Mouse (Mus musculus): ENCODE data around the gene Prr18.
A peak's percentile ranks its signal among the peaks of the same experiment; 100 is the strongest.

The Prr18 gene

DNA sequence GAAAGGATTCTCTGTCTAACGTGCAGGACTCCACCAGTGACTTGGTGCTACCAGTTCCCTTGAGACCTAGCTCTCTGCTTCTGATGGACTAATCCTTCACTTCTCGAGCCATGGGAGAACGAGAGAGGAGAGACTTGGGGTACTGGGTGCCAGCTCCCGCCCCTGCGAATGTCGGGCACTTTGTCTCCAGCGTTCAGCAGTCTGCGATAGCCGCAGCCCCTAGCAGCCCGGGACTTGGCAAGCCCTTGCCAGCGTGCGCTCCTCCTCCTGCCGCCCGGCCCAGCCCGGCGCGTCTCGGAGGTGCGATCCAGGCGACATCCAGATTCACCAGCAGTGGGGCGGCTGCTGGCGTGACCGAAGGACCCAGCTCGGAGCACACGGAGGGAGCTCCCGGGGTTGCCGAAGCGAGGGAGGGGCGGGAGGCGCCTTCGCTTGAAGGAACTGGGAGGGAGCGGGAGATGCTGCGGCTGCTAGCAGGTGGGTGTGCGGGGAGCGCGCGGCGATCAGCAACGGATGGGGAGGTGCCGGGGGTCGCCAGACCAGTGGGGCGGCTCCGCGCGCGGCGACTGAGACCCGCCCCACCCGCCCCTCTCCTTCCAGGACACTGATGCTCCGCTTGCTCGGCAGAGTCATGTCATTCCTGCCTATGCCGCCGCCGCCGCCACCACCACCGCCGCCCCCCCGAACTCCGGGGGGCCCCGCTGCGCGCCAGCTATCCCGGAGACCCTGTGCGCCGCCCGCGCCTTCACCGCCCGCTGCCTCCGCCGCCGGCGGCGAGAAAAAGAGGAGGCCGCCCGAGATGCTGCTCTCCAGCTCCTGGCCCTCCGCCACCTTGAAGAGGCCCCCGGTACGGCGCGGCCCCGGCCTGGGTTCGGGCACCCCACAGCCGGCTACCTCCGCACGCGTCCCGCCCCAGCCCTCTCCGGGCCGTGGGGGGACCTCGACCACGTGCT, 3.4 kb downstream of the Prr18 start:
- peak; percentile 59 for DNase-seq (ENCODE audit: inconsistent ontology term)

DNA sequence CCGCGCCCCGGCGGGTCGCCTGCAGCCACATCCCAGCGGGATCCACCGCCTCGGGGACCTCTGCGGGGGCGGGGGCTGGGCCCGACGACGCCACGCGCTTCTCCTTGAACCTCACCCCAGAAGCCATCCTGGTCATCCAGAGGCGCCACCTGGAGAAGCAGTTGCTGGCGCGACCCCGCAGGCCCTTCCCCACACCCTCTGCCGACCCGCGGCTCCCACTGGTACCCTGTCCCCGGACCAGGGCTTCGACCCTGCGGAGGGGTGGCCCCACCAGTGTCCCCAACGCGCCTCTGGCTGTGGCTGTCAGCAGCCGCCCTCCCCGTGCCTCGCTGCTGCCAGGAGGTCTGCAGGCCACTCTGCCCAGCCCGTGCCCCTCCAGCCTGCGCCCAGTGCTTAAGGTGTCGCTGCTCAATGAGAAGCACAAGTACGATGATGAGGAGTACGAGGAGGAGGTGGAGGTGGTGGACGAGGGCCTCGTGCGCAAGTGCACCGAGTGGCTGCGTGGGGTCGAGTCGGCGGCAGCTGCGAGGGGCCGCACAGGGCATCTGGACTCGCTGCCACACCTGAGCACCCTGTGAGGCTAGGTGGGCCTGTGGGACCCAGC, 4.2 kb downstream of the Prr18 start:
- no peak for DNase-seq (ENCODE audit: inconsistent ontology term)

DNA sequence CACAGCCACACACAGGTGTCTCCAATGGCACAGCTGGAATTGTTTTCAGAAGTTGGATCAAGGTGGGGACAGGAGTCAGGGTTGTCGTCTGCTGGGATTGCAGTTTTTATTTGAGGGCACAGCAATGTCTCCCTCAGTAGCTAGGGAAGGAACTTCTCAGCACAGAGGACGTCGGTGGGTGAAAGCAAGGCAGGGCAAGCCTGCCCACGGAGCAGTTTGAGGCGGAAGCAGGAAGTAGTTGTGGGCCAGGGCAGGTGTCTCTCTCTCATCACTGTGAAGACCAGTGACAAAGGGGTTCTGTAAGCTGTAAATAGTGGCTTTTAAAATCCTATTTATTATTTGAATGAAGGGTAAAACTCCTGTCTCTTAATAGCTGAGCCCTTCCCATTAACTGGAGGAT, 5.4 kb downstream of the Prr18 start:
- no peak for DNase-seq (ENCODE audit: inconsistent ontology term)

DNA sequence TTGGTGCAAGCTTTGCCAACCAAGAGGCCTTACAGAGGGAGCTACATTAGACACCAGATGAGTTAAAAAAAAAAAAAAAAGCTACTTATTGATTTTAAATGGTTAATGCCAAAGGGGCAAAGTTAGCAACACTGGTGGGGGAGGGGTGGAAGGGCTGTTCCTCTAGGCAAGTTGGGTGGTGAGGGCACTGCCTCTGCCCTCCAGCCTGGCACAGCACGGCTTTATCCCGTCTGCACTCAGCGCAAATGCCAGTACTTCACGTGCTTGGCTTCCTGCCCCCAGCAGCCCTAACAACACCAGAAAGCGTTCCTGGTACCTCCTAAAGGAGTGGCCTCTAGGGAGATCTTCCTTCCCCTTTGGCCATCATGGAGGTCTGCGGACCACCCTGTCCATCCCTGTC, 6.2 kb downstream of the Prr18 start:
- DNase-seq (ENCODE audit: inconsistent ontology term), result no peak

DNA sequence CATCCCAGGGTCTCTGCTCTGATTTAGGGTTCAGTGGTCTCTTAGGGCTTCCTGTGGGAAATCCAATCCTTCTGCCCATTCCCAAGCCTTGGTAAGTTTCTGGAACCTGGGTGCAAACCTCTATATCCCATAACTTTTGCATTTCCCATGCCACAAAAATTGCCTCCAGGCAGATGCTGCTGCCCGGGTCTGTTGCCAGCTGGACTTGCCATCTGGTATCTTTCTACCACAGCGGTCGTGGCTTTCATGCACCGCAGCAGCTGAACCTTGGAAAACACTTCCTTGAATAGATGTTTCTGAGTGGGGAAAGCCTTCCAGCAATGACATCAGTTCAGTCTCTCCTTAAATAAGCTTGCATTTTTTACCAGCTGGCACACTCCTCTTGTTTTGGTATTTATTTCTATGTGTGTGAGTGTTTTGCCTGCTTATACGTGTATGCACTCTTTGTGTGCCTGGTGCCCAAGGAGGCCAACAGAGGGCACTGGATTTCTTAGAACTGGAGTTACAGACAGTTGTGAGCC, 10.6 kb downstream of the Prr18 start:
- DNase-seq (ENCODE audit: inconsistent ontology term), result no peak

DNA sequence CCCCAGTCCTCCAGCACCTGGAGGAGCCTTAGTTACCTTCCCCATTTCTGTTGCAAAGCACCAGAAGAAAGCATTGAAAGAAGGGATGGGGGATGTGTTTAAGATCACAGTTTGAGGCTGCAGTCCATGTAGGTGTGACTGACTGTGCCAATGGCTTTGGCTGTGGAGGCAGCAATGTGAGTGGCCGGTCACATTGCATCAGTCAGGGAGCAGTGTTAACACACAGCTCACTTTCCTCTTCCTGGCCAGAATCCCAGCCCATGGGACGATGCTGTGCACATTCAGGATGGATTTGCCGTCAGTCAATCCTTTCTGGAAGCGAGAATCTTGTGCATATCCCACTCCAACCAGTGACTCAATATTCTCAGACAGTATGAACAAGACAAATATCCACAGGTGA, 11.7 kb downstream of the Prr18 start:
- no peak for DNase-seq (ENCODE audit: inconsistent ontology term)

DNA sequence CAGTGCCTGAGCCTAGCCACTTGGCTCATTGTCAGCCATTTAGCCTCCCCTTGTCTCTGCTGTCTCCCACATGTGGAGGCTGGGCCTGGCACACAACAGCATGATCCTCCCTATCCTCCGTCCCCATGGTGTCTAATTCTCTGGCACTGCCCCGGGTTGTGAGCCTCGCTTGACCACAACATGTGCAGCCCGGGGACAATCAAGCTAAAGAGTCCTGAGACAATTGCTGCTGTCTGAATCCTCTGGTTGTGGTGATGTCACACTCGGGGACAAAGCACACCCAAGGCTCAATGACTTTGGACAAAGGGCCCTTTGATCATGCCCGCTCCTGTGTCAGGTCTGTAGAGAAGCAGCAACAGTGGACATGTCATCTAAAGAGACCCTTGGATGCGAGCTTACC, 13.8 kb downstream of the Prr18 start:
- peak; percentile 88 for DNase-seq (ENCODE audit: inconsistent ontology term)

DNA sequence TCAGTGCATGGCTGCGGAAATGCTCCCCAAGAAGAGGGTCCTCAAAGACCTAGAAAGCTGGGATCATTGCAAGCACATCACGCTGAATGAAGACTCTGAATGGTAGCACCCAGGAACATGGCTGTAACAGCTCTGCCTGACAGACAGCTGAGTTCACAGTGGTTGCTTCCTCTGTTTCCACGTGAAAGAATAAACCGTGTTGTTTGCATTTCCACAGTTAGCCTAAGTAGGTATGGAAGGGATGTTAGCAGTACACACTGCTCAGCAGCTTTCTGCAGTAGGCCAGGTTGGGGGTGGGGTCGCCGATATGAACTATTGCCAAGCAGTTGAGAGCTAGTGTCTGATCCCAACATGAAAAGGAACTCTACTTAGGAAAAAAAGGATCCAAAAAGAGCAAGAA, 18.4 kb downstream of the Prr18 start, which contains the start of gene T2:
Gene T2 (plus strand): TSS at position 301 of the 400 bp plus-strand sequence.
- DNase-seq (ENCODE audit: inconsistent ontology term), result no peak

DNA sequence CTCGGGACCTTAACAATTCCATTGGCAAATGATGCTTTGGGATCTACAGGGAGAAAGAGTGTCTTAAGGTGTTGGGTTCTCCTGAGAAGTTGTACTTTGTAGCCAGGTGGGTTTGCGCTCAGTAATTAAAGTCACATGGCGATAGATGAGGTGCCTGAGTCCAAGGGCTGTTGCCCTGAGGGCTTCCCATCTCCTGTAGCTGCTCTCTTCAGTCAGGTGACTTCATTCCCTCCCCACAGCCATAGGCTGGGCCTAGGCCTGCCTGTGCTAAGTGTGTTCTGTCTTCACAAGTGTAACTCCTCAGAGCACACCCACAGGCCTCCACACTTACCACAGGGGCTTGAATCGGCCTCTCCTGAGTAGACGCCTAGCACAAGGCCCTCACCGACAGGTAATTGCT, 20.2 kb downstream of the Prr18 start:
- DNase-seq (ENCODE audit: inconsistent ontology term), result no peak

DNA sequence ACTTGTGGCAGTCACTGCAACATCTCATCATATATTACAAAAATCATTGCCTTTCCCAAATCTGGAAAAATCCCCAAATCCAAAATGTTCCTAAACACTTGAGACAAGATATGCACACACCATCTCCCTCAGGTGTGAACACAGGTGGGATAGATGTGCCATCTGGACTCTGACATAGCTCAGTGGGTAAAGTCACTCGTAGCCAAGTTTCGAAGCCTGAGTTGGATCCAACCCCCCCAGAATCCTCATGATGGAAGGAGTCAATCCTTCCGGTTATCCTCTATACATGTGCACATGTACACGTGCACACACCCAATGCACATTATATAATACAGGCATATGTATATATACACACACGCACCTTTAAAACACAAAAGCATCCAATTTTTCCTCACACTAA, 23.6 kb downstream of the Prr18 start:
- no peak for DNase-seq (ENCODE audit: inconsistent ontology term)

DNA sequence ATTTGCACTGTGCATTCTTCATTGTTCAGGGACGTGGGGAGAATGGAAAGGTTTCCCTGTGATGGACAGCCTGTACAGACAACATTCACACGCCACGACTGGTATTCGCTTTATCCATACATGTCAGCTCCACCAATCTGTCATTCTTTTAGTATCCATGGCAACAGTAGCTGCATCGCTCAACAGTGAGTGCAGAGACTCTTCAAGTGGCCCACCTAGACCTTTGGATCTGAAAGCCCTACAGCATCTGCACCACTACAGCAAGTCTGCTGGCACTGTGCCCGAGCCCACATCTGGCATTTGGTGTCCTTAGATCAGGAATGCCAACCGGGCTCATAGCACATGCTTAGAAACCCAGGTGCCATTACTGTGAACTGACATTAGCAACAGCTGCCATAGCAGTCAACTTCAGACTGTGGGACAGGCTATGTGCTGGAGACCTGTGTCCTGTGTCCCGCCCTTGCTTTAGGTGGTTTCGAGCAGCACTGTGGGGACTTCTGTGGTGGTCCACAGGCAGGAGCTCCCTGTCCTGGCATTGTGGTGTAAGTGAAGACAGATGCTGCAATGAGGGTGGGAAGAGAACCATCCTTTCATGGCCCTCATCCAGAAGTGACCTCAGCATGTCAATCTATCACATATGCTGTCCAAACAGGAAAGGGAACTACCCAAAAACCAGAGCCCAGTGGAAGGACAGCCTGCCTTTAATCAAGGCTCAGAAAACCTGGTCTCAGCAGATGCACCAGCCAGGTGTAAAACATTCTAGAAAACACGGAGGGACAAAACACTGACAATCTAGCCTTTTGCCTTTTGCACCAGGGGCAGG, 24.2 kb downstream of the Prr18 start:
- DNase-seq (ENCODE audit: inconsistent ontology term), result no peak

DNA sequence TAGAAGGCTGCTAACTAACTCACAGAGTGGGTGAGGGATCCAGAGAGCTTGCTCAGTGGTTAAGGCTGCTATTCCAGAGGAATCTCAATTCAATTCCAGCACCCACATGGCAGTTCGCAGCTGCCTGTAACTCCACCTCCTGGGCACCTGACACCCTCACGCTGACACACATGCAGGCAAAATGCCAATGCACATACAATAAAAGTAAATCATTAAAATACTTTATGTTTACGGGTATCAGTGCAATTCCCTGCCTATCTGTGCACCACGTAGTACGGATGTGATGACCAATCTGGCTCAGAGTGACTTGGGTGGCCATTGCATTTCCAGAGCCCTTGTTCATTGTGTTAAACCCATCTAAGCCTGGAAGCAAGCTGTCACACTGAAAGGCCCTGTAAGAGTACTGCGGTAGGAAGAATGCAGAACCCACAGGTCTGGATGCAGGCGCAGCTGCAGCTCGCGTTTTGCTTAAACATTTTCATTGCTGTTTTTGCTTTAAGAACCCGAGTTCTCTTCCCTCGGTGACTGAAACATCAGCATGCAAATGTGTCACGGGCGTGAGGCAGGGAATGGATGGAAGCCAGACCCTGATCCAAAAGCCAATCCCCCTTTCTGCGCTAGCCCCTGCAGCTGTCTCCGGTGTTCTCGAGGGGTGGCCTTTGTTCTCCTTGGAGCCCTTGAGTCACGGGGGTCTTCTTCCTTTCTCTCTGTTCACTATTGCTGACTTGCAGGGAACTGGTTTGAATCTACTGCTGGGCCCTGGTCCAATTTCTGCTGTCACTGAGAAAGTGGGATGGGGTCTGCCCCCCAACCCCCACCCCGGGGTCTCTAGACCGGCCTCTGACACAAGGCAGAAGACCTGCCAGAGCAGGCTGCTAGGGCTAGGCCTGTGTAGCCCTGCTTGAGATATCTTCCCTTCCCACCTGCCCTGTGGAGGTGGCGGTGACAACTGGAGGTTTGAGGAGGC, 30.5 kb downstream of the Prr18 start:
- DNase-seq (ENCODE audit: inconsistent ontology term), result peak; percentile 54

DNA sequence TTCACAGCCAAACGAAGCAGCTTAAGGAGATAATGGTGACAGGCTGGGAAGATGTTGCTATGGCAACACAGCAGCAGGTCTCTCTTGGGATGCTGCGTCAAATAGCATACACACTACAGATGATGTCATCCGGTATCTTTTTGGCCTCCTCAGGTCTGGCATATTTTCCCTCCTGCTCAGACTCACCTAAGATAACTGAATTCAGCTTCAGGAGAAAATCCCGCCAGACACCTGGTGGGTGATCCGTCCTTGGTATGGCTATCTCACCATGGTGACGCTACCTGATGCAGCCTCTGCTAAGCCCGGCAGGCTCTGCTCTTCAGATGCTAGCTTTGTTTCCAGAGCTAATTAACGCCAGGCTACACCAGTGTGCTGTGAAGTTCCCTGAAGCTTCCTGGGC, 31.3 kb downstream of the Prr18 start:
- DNase-seq (ENCODE audit: inconsistent ontology term), result no peak

DNA sequence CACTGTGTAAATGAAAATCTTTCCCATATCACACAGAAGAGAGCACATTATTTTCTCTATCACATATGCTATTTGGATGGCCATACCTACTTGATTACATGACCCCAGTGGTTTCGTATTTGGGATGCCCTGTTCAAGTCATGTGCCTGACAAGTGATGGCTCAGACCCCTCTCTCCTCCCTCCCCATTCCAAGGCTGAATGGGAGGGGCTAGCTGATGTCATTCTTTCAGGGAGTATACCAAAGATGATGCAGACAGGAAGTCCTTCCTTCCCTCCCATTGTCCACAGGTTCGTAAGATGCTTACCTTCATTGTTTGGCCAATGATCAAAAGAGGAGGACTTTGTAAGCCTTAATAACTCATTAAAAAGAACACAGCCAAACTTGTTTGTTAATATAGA, 31.9 kb downstream of the Prr18 start:
- no peak for DNase-seq (ENCODE audit: inconsistent ontology term)

DNA sequence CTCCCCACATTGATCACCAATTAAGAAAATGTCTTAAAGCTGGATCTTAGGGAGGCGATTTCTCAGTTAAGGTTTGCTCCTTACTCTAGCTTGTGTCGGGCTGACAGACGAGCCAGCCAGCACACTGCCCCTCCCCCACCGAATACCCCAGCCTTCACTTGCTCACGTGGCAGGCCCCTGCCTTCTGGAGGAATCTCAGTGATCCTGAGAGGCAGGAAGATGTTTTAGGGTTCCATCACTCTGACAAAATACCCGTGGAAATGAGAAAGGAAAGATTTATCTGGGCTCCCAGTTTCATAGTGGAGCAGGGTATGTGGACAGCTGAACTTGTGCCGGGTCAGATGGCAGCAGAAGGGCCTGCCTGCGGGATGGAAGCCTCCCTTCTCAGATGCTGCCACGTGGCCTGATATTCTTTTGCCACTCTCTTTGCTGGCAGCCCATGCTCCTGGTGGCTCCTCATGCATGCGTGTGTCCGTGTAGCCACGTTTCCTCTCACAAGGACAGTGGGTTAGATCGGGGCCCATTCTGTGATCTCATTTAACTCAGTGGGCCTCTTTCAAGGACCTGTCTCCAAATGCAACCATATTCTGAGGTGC, 33.5 kb downstream of the Prr18 start:
- DNase-seq (ENCODE audit: inconsistent ontology term), result no peak

DNA sequence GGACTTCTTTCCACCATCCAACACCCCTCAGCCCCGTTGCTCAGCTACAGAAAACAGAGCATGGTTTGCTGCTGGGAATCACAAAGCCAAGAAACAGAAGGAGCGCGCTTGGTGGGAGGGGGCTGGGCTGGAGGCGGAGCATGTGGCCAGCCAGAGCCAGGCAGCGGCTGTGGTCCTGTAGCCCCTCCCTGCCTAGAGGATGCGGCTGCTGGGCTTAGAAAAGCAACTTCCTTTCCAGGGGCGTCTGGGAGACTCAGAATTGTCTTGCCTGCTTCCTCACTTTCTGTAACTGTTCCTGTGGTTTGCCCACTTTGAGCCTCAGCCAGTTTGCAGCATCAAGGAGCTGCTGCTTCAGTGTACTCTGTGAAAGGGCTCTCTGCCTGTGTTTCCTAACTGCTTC, 34.6 kb downstream of the Prr18 start:
- peak; percentile 78 for DNase-seq (ENCODE audit: inconsistent ontology term)

DNA sequence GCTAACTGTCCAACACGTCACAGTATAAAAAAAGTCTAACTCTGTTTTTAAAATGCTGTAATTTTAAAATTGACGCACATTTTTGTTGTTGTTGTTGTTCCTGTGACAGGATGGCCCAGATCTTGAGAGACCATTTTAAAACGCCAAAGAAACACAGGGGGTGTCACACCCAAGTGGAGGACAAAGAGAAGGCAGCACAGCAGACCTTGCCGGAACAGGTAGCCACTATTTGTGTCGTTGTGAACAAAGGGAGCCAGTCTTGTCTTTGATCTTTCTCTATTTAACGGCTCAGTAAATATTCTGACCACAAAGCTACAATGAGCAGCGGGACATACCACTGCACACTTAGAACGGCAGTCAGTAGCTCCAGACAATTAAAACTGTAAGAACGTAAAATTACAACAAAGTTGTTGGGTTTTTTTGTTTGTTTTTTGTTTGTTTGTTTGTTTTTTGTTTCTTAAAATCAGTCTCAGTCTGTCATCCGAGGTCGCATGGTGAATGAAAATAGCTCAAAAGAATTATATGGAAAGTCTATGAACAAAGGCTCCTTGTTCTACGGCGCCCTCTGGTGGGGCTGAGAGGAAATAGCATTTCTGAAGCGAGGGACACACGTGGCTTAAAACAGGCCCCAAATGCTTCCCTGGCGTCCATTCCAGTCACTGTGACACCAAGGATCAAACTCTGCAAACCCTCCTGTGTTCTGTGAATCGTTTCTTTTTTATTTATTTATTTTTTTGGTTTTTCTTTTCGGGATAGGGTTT, 35.2 kb downstream of the Prr18 start:
- peak; percentile 86 for DNase-seq (ENCODE audit: inconsistent ontology term)

DNA sequence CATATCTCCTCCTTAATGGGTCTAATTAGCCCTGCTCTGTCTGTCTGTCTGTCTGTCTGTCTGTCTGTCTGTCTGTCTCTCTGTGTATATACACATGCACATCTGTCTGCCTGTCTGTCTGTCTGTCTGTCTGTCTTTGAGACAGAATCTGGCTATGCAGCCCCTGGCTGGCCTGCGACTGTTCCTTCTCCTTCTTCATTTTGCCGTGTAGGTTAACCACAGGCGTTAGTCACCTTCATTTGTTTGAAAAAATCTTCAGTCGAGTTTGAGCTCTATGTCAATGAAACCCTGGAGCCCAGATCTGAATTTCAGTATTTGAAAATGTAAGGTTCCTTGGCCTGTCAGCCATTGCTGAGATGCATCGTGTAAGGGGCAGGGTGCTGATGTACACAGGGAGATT, 40.0 kb downstream of the Prr18 start:
- no peak for DNase-seq (ENCODE audit: inconsistent ontology term)

DNA sequence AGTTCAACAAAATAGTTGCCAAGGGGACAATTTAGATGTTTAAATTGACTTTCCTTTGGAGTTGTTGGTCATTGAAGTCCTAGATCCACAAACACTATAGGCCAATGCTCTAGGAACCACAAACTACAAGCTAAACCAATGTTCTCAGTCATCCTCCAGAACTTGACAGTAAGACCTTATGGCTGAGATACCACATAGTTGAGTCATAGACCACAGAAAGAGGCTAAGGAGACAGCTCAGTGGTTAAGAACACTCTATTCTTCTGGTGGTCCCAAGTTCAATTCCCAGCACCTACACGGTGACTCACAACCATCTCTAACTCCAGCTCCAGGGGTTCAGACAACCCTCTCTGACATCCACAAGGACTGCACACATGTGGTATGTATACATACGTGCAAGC, 48.2 kb downstream of the Prr18 start:
- no peak for DNase-seq (ENCODE audit: inconsistent ontology term)

DNA sequence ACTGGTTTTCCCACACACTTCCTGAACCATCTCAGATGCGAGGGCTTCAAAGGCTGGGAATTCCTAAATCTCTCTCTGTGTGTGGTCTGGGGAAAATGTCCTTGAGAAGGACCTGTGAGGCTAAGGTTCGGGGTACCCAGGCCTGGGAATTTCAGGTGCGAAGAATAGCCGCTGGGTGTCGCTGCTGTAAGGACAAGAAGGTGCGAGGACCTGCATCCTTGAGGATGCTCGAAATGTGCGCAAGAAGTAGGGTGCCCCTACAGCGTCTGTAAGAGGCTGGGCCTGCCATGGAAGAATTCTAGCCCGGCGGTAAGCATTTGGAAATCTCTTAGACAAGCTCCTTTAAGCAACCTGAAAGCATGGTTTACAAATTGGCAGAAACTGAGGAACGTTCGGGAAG, 51.2 kb downstream of the Prr18 start:
- DNase-seq (ENCODE audit: inconsistent ontology term), result no peak

All from Muller cell, postnatal 12 days (primary cell).